Mouse (Mus musculus): ENCODE data around the gene Map3k5.

GRCm38 (mm10) chr10:20190139-20190747 is 256.0 kb downstream of the Map3k5 start:
- TF ChIP-seq CTCF (IDR thresholded peaks at IDR 0.05; ENCODE audit: control insufficient read depth, insufficient read depth, insufficient replicate concordance, low read depth, low read length) (no peak), POLR2A (IDR thresholded peaks at IDR 0.05; ENCODE audit: control insufficient read depth, low read depth, low read length) (no peak)

Measured in testis, adult 2 months (tissue).